Mouse (Mus musculus): ENCODE measurements around the gene Dus3l. TPM values are rescaled to one million over a fixed set of nuclear protein-coding genes. Genes with fewer than 3 reads are reported as not detected.

Gene Dus3l
- polyA plus RNA-seq, 1 experiment = 40.1 TPM

- Histone ChIP-seq H3K36me3 (ENCODE audit: control insufficient read depth, insufficient read depth) (no peaks in the 10 kb centered on the region), H3K79me2 (ENCODE audit: control insufficient read depth, insufficient read depth) (no peaks in the 10 kb centered on the region), H3ac (ENCODE audit: control insufficient read depth, insufficient read length, low read depth) (no peak overlapping the region), H3K79me3 (ENCODE audit: low read depth) (no peaks in the 10 kb centered on the region), H3K4me3 (ENCODE audit: insufficient read depth, poor library complexity, severe bottlenecking) (no peak overlapping the region), H3K27me3 (ENCODE audit: control insufficient read depth, insufficient read depth, insufficient read length) (peaks cover 55% of the 10 kb centered on the region)
- TF ChIP-seq MYOG (IDR thresholded peaks at IDR 0.05; ENCODE audit: control insufficient read depth, extremely low read depth, insufficient read length) = no peak
- TF ChIP-seq CEBPB (IDR thresholded peaks at IDR 0.05; ENCODE audit: low read depth) = no peak
- TF ChIP-seq FOSL1 (IDR thresholded peaks at IDR 0.05; ENCODE audit: insufficient read depth, low read length, poor library complexity, severe bottlenecking) = no peak
- no peak for TF ChIP-seq USF1 (IDR thresholded peaks at IDR 0.05; ENCODE audit: low read depth)
- TF ChIP-seq MAX (IDR thresholded peaks at IDR 0.05) = no peak
- TF ChIP-seq CTCF (IDR thresholded peaks at IDR 0.05; ENCODE audit: control insufficient read depth, insufficient read depth, insufficient read length) = no peak
- TF ChIP-seq MYOD1 (IDR thresholded peaks at IDR 0.05; ENCODE audit: control insufficient read depth, insufficient read length, low read depth) = no peak
These were observed 23.8 kb upstream of the Dus3l start for GRCm38 (mm10) chr17:56740788-56741160.

GRCm38 (mm10) chr17:56744173-56744572, 20.4 kb upstream of the Dus3l start:
- H3ac ChIP-seq (ENCODE audit: control insufficient read depth, insufficient read length, low read depth) = no peak overlapping the region
- H3K79me2 ChIP-seq (ENCODE audit: control insufficient read depth, insufficient read depth) = no peaks in the 10 kb centered on the region
- no peaks in the 10 kb centered on the region for H3K36me3 ChIP-seq (ENCODE audit: control insufficient read depth, insufficient read depth)
- TF ChIP-seq MAX (IDR thresholded peaks at IDR 0.05) (no peak), FOSL1 (IDR thresholded peaks at IDR 0.05; ENCODE audit: insufficient read depth, low read length, poor library complexity, severe bottlenecking) (no peak), USF1 (IDR thresholded peaks at IDR 0.05; ENCODE audit: low read depth) (no peak), MYOG (IDR thresholded peaks at IDR 0.05; ENCODE audit: control insufficient read depth, extremely low read depth, insufficient read length) (no peak), CEBPB (IDR thresholded peaks at IDR 0.05; ENCODE audit: low read depth) (no peak), CTCF (IDR thresholded peaks at IDR 0.05; ENCODE audit: control insufficient read depth, insufficient read depth, insufficient read length) (no peak), MYOD1 (IDR thresholded peaks at IDR 0.05; ENCODE audit: control insufficient read depth, insufficient read length, low read depth) (no peak)
- peaks cover 41% of the 10 kb centered on the region for H3K27me3 ChIP-seq (ENCODE audit: control insufficient read depth, insufficient read depth, insufficient read length)
- H3K4me3 ChIP-seq (ENCODE audit: insufficient read depth, poor library complexity, severe bottlenecking) = no peak overlapping the region
- no peaks in the 10 kb centered on the region for H3K79me3 ChIP-seq (ENCODE audit: low read depth)

GRCm38 (mm10) chr17:56751404-56752072, 13.0 kb upstream of the Dus3l start:
- Histone ChIP-seq H3ac (ENCODE audit: control insufficient read depth, insufficient read length, low read depth) (no peak overlapping the region), H3K79me2 (ENCODE audit: control insufficient read depth, insufficient read depth) (no peaks in the 10 kb centered on the region), H3K79me3 (ENCODE audit: low read depth) (no peaks in the 10 kb centered on the region), H3K27me3 (ENCODE audit: control insufficient read depth, insufficient read depth, insufficient read length) (peaks cover 40% of the 10 kb centered on the region), H3K36me3 (ENCODE audit: control insufficient read depth, insufficient read depth) (no peaks in the 10 kb centered on the region), H3K4me3 (ENCODE audit: insufficient read depth, poor library complexity, severe bottlenecking) (no peak overlapping the region)
- TF ChIP-seq MAX (IDR thresholded peaks at IDR 0.05) = no peak
- TF ChIP-seq FOSL1 (IDR thresholded peaks at IDR 0.05; ENCODE audit: insufficient read depth, low read length, poor library complexity, severe bottlenecking) = no peak
- TF ChIP-seq CTCF (IDR thresholded peaks at IDR 0.05; ENCODE audit: control insufficient read depth, insufficient read depth, insufficient read length) = no peak
- no peak for TF ChIP-seq MYOD1 (IDR thresholded peaks at IDR 0.05; ENCODE audit: control insufficient read depth, insufficient read length, low read depth)
- TF ChIP-seq USF1 (IDR thresholded peaks at IDR 0.05; ENCODE audit: low read depth) = no peak
- no peak for TF ChIP-seq CEBPB (IDR thresholded peaks at IDR 0.05; ENCODE audit: low read depth)
- no peak for TF ChIP-seq MYOG (IDR thresholded peaks at IDR 0.05; ENCODE audit: control insufficient read depth, extremely low read depth, insufficient read length)

GRCm38 (mm10) chr17:56753452-56753851, 11.1 kb upstream of the Dus3l start:
- Histone ChIP-seq H3K36me3 (ENCODE audit: control insufficient read depth, insufficient read depth) (no peaks in the 10 kb centered on the region), H3K27me3 (ENCODE audit: control insufficient read depth, insufficient read depth, insufficient read length) (peaks cover 40% of the 10 kb centered on the region), H3ac (ENCODE audit: control insufficient read depth, insufficient read length, low read depth) (no peak overlapping the region), H3K79me3 (ENCODE audit: low read depth) (no peaks in the 10 kb centered on the region), H3K4me3 (ENCODE audit: insufficient read depth, poor library complexity, severe bottlenecking) (no peak overlapping the region), H3K79me2 (ENCODE audit: control insufficient read depth, insufficient read depth) (no peaks in the 10 kb centered on the region)
- TF ChIP-seq CTCF (IDR thresholded peaks at IDR 0.05; ENCODE audit: control insufficient read depth, insufficient read depth, insufficient read length) (no peak), MYOD1 (IDR thresholded peaks at IDR 0.05; ENCODE audit: control insufficient read depth, insufficient read length, low read depth) (no peak), FOSL1 (IDR thresholded peaks at IDR 0.05; ENCODE audit: insufficient read depth, low read length, poor library complexity, severe bottlenecking) (no peak), MYOG (IDR thresholded peaks at IDR 0.05; ENCODE audit: control insufficient read depth, extremely low read depth, insufficient read length) (no peak), MAX (IDR thresholded peaks at IDR 0.05) (no peak), USF1 (IDR thresholded peaks at IDR 0.05; ENCODE audit: low read depth) (no peak), CEBPB (IDR thresholded peaks at IDR 0.05; ENCODE audit: low read depth) (no peak)

GRCm38 (mm10) chr17:56754271-56755185, 10.0 kb upstream of the Dus3l start:
- TF ChIP-seq FOSL1 (IDR thresholded peaks at IDR 0.05; ENCODE audit: insufficient read depth, low read length, poor library complexity, severe bottlenecking) (no peak), MYOD1 (IDR thresholded peaks at IDR 0.05; ENCODE audit: control insufficient read depth, insufficient read length, low read depth) (no peak), CTCF (IDR thresholded peaks at IDR 0.05; ENCODE audit: control insufficient read depth, insufficient read depth, insufficient read length) (no peak), CEBPB (IDR thresholded peaks at IDR 0.05; ENCODE audit: low read depth) (no peak), USF1 (IDR thresholded peaks at IDR 0.05; ENCODE audit: low read depth) (no peak), MAX (IDR thresholded peaks at IDR 0.05) (no peak), MYOG (IDR thresholded peaks at IDR 0.05; ENCODE audit: control insufficient read depth, extremely low read depth, insufficient read length) (no peak)
- no peaks in the 10 kb centered on the region for H3K36me3 ChIP-seq (ENCODE audit: control insufficient read depth, insufficient read depth)

More at GRCm38 (mm10) chr17:56754271-56755185, 10.0 kb upstream of the Dus3l start:
- Histone ChIP-seq H3K79me2 (ENCODE audit: control insufficient read depth, insufficient read depth) (no peaks in the 10 kb centered on the region), H3K27me3 (ENCODE audit: control insufficient read depth, insufficient read depth, insufficient read length) (peaks cover 36% of the 10 kb centered on the region), H3ac (ENCODE audit: control insufficient read depth, insufficient read length, low read depth) (no peak overlapping the region), H3K4me3 (ENCODE audit: insufficient read depth, poor library complexity, severe bottlenecking) (no peak overlapping the region), H3K79me3 (ENCODE audit: low read depth) (no peaks in the 10 kb centered on the region)
